Mouse (Mus musculus): ENCODE data around the gene 2010111I01Rik. TPM values are rescaled to one million over a fixed set of nuclear protein-coding genes. Genes with fewer than 3 reads are reported as not detected.

2010111I01Rik gene
- polyA plus RNA-seq, 1 experiment from 2014 or later = 52.6 TPM

DNA sequence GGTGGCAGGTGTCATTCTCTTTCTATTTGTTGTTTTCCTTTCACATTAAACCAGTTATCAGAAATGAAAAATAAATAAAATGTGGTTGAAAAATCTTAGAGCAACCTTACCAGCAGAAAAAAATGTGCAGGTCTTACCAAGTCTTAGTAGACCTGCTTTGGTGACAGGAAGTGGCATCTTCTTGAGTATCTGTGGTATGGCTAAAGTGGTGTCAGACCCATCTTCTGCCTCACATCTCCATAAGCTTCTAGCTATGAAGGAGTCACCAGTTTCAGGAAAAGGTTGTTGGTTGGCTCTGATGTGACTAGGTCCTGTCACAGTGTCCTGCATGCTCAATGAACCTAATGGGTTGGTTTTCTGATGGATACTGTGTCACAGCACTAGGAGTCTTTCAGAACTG, 176.6 kb downstream of the 2010111I01Rik start:
- H3K4me3 ChIP-seq = no peak overlapping the region
- H3K9me3 ChIP-seq = no peaks in the 10 kb centered on the region
- peaks cover 6% of the 10 kb centered on the region; the same call in 1 of the 2 replicates for H3K4me1 ChIP-seq
- H3K27me3 ChIP-seq (ENCODE audit: insufficient read depth, poor library complexity, severe bottlenecking) = no peaks in the 10 kb centered on the region
- DNase-seq (ENCODE audit: low spot score) = no peak
- H3K27ac ChIP-seq = no peak overlapping the region
- H3K36me3 ChIP-seq = 0 out of 2 replicates have a peak, but pooled peaks cover 2% of the 10 kb centered on the region

GRCm38 (mm10) chr13:63146604-63147188, 182.0 kb downstream of the 2010111I01Rik start:
- Histone ChIP-seq H3K36me3 (0 out of 2 replicates have a peak, but pooled peaks cover 2% of the 10 kb centered on the region), H3K27me3 (ENCODE audit: insufficient read depth, poor library complexity, severe bottlenecking) (no peaks in the 10 kb centered on the region), H3K4me3 (no peak overlapping the region), H3K9me3 (no peaks in the 10 kb centered on the region), H3K27ac (no peak overlapping the region), H3K4me1 (peaks cover 8% of the 10 kb centered on the region; the same call in 1 of the 2 replicates)
- WGBS = 63% methylated on average over 4 of the region's 4 CpGs
- no peak for DNase-seq (ENCODE audit: low spot score)

GRCm38 (mm10) chr13:63148157-63148556, 183.5 kb downstream of the 2010111I01Rik start:
- 65% methylated on average over 1 of the region's 1 CpGs for WGBS
- Histone ChIP-seq H3K27ac (no peak overlapping the region), H3K36me3 (0 out of 2 replicates have a peak, but pooled peaks cover 2% of the 10 kb centered on the region), H3K27me3 (ENCODE audit: insufficient read depth, poor library complexity, severe bottlenecking) (no peaks in the 10 kb centered on the region), H3K4me1 (peaks cover 8% of the 10 kb centered on the region; the same call in 1 of the 2 replicates), H3K4me3 (no peak overlapping the region), H3K9me3 (no peaks in the 10 kb centered on the region)
- DNase-seq (ENCODE audit: low spot score) = no peak

GRCm38 (mm10) chr13:63150470-63151020, 185.9 kb downstream of the 2010111I01Rik start:
- Histone ChIP-seq H3K27me3 (ENCODE audit: insufficient read depth, poor library complexity, severe bottlenecking) (no peaks in the 10 kb centered on the region), H3K9me3 (no peaks in the 10 kb centered on the region), H3K4me3 (no peak overlapping the region), H3K36me3 (no peaks in the 10 kb centered on the region), H3K4me1 (peaks cover 13% of the 10 kb centered on the region), H3K27ac (peak overlapping the region; percentile 53; the same call in 1 of the 2 replicates)
- 45% methylated on average over 2 of the region's 2 CpGs for WGBS
- no peak for DNase-seq (ENCODE audit: low spot score)

DNA sequence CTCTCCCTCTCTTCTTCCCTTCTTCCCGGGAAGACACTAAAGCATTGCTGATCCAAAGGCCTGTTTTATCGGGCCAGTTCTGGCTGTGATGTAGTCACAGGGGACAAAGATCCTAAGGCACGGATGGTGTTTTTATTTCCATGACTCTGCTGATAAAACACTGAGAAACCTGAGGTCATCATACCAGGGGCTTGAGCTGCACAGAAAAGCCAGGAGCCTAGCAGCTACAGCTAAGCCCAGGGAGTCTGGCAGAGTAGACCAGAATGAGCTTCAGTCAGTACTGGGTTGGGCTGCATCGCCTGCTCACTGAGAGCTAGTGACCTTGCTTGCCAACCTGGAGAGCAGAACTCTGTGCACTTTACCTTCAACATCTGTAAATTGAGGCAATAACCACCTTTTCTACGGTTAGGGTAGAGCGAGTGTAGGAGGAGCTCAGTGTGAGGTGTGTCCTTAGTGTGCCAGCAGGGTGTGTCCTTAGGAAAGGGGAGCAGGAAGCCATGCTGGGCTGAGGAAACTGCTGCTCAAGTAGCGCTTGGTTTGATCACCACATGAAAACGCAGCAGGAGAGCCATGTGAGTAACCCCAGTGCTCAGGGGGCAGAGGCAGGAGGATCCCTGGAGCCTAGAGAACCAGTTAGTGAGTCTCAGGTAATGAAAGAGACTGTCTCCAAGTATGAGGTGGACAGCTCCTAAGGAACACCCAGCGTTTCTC, 186.5 kb downstream of the 2010111I01Rik start:
- Histone ChIP-seq H3K36me3 (no peaks in the 10 kb centered on the region), H3K4me3 (no peak overlapping the region), H3K27ac (peak overlapping the region; percentile 53; the same call in 1 of the 2 replicates), H3K27me3 (ENCODE audit: insufficient read depth, poor library complexity, severe bottlenecking) (no peaks in the 10 kb centered on the region), H3K9me3 (no peaks in the 10 kb centered on the region), H3K4me1 (peaks cover 13% of the 10 kb centered on the region)
- WGBS = 61% methylated on average over 9 of the region's 9 CpGs
- no peak for DNase-seq (ENCODE audit: low spot score)

DNA sequence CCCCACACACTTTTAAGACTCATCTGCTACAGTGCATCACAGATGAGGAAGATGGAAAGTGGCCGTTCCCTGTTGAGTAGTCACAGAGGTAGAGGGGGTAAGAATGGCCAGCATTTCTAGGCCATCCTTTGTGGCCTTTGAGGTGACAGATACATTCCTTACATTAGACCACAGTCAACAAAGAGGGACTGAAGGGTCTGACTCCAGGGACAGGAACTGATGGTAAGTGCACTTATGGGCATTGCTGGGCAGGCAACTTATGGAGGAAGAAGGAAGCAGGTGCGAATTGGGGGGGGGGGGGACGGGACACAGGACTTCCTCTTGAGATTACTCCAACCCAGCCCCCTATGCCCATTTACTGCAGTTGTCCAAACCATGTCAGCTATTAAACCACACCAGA, 187.8 kb downstream of the 2010111I01Rik start:
- Histone ChIP-seq H3K27ac (no peak overlapping the region), H3K36me3 (0 out of 2 replicates have a peak, but pooled peaks cover 4% of the 10 kb centered on the region), H3K4me3 (no peak overlapping the region), H3K4me1 (peaks cover 13% of the 10 kb centered on the region), H3K9me3 (no peaks in the 10 kb centered on the region), H3K27me3 (ENCODE audit: insufficient read depth, poor library complexity, severe bottlenecking) (no peaks in the 10 kb centered on the region)
- no peak for DNase-seq (ENCODE audit: low spot score)
- WGBS = 72% methylated on average over 3 of the region's 3 CpGs

GRCm38 (mm10) chr13:63153397-63153796, 188.7 kb downstream of the 2010111I01Rik start:
- no peak for DNase-seq (ENCODE audit: low spot score)
- H3K4me3 ChIP-seq = no peak overlapping the region
- WGBS = 53% methylated on average over 2 of the region's 2 CpGs
- H3K9me3 ChIP-seq = no peaks in the 10 kb centered on the region
- no peaks in the 10 kb centered on the region for H3K27me3 ChIP-seq (ENCODE audit: insufficient read depth, poor library complexity, severe bottlenecking)
- 0 out of 2 replicates have a peak, but pooled peaks cover 4% of the 10 kb centered on the region for H3K36me3 ChIP-seq
- H3K27ac ChIP-seq = no peak overlapping the region
- H3K4me1 ChIP-seq = peaks cover 13% of the 10 kb centered on the region

DNA sequence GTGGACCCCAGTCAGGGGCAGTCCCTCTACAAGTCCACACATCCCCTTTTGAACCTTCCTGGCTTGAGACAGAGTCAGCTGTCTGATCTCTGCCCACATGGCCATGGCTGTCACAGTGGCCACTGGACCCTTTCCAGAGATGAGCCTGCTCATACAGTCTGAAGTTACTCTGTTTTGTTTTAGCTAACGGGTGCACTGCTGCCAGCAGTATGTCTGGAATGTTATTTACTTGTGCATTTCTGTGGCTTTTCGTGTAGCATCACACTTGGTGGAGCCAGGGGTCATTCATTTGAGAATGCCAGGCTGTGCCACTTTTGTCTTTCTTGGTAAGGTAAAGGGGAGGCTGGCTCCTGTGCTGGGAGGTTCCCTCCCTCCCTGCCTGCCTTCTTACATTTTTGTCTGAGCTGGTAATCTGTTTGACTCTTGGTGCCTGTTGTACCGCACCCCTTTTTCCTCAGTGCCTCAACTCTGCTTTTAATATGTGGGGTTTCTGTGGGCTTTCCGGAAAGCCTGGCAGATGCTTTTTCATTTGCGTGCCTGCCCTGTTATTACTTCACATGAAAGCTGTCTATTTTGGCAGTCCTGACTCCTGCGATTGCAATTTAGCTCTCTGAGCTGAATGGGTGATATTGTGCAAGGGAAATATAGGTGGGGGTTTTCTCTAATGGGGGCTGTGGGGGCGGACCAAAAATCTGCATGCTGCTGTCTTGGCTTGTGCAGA, 190.3 kb downstream of the 2010111I01Rik start:
- Histone ChIP-seq H3K4me1 (peaks cover 13% of the 10 kb centered on the region), H3K4me3 (no peak overlapping the region), H3K27me3 (ENCODE audit: insufficient read depth, poor library complexity, severe bottlenecking) (no peaks in the 10 kb centered on the region), H3K36me3 (0 out of 2 replicates have a peak, but pooled peaks cover 4% of the 10 kb centered on the region), H3K9me3 (no peaks in the 10 kb centered on the region), H3K27ac (no peak overlapping the region)
- WGBS = 75% methylated on average over 7 of the region's 7 CpGs
- no peak for DNase-seq (ENCODE audit: low spot score)

DNA sequence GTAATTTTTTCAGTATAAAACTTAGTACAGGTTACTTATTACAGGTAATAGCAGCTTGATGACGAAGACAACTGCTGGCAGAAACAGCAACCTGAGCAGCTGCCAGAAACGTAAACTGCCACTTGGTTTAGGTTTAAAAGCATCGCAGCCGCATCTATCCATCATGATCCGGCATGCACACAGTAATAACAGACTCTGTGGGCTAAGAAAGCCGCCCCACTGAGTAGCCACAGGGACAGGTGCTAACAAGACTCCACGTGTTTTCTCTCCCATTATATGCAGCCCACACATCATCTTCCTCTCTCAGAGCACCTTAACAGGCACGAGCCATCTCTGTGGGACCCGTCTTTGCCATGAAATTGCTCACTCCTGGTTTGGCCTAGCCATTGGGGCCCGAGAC, 191.6 kb downstream of the 2010111I01Rik start:
- Histone ChIP-seq H3K36me3 (0 out of 2 replicates have a peak, but pooled peaks cover 4% of the 10 kb centered on the region), H3K27me3 (ENCODE audit: insufficient read depth, poor library complexity, severe bottlenecking) (no peaks in the 10 kb centered on the region), H3K4me1 (peaks cover 7% of the 10 kb centered on the region), H3K4me3 (no peak overlapping the region), H3K27ac (no peak overlapping the region), H3K9me3 (no peaks in the 10 kb centered on the region)
- 85% methylated on average over 10 of the region's 10 CpGs for WGBS
- DNase-seq (ENCODE audit: low spot score) = no peak

- Histone ChIP-seq H3K4me3 (no peak overlapping the region), H3K4me1 (peaks cover 34% of the 10 kb centered on the region), H3K27me3 (ENCODE audit: insufficient read depth, poor library complexity, severe bottlenecking) (no peaks in the 10 kb centered on the region), H3K36me3 (no peaks in the 10 kb centered on the region), H3K9me3 (no peaks in the 10 kb centered on the region), H3K27ac (peak overlapping the region; percentile 70)
- WGBS = 74% methylated on average over 11 of the region's 11 CpGs
- DNase-seq (ENCODE audit: low spot score) = no peak
Observed at GRCm38 (mm10) chr13:63170282-63171073, 205.8 kb downstream of the 2010111I01Rik start.

GRCm38 (mm10) chr13:63171347-63172096, 206.8 kb downstream of the 2010111I01Rik start:
- 60% methylated on average over 13 of the region's 13 CpGs for WGBS
- no peak overlapping the region for H3K4me3 ChIP-seq
- no peaks in the 10 kb centered on the region for H3K27me3 ChIP-seq (ENCODE audit: insufficient read depth, poor library complexity, severe bottlenecking)
- H3K27ac ChIP-seq = peak overlapping the region; percentile 70
- H3K36me3 ChIP-seq = no peaks in the 10 kb centered on the region
- DNase-seq (ENCODE audit: low spot score) = no peak
- H3K4me1 ChIP-seq = peaks cover 44% of the 10 kb centered on the region
- no peaks in the 10 kb centered on the region for H3K9me3 ChIP-seq

DNA sequence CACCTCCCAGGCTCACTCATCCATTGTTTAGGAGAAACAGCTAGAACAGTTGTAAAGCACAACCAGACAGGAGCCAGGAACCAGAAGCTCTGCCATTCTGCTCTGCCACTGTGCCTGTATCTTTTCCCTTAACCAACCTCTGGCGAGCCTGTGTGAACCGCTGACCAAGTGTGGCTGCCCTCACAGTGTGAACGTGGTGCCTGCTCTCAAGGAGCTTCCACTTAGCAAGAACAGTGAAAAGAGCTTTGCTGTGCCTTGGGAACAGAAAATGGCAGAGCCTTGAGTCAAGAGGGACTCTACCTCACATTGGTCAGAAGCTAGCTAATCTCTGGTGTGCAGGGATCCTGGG, 207.4 kb downstream of the 2010111I01Rik start:
- peak overlapping the region; percentile 70; the same call in 1 of the 2 replicates for H3K27ac ChIP-seq
- no peaks in the 10 kb centered on the region for H3K36me3 ChIP-seq
- H3K4me1 ChIP-seq = peaks cover 49% of the 10 kb centered on the region
- no peak overlapping the region for H3K4me3 ChIP-seq
- no peaks in the 10 kb centered on the region for H3K9me3 ChIP-seq
- 74% methylated on average over 3 of the region's 3 CpGs for WGBS
- DNase-seq (ENCODE audit: low spot score) = no peak
- no peaks in the 10 kb centered on the region for H3K27me3 ChIP-seq (ENCODE audit: insufficient read depth, poor library complexity, severe bottlenecking)
